Mouse (Mus musculus) gonadal fat pad, adult 2 months (tissue): ENCODE results near the gene Pou2f3. TPM values are rescaled to one million over a fixed set of nuclear protein-coding genes. Genes with fewer than 3 reads are reported as not detected.

Experiments used
- DNase-seq: peaks from one replicate; pipeline ENCODE4 v3.0.0-alpha.2; 2012; ENCODE audit warnings: low read depth
- polyA plus RNA-seq: library from polyadenylated mRNA; depleted of rRNA; stranded (reverse); fragments of >200 nt; gene quantifications from 2 replicates; pipeline ENCODE4 v1.2.3, GENCODE M21; 2012; rRNA removed

Pou2f3 gene
- polyA plus RNA-seq, 1 experiment, result 0.15 TPM

- no peak for DNase-seq
These were observed 131.5 kb downstream of the Pou2f3 start for GRCm38 (mm10) chr9:43078711-43079110.

- no peak for DNase-seq
These were observed 134.0 kb downstream of the Pou2f3 start for GRCm38 (mm10) chr9:43076163-43076562.

- DNase-seq, result no peak
These were observed 135.6 kb downstream of the Pou2f3 start for GRCm38 (mm10) chr9:43074611-43075010.

Other genes starting within 250 kb of the Pou2f3 start
- 34.7 and 39.2 TPM in 2 replicates for gene Arhgef12, start 103.1 kb downstream of the Pou2f3 start, polyA plus RNA-seq
- gene Tmem136, start 93.8 kb downstream of the Pou2f3 start, polyA plus RNA-seq, result 3.3 and 3.6 TPM in 2 replicates
- gene Oaf, start 29.5 kb upstream of the Pou2f3 start, polyA plus RNA-seq, result 36.8 and 40.7 TPM in 2 replicates
- 8.9 and 12.3 TPM in 2 replicates for gene Trim29, start 100.5 kb upstream of the Pou2f3 start, polyA plus RNA-seq